Mouse (Mus musculus) c-Kit-positive CD71-negative TER-119-negative erythroid progenitor cells, embryonic 14.5 days (primary cell): Measurements from ENCODE around the gene Tnxb.

Experiments used
- DNase-seq: peaks from one replicate; pipeline ENCODE4 v3.0.0-alpha.2; 2013; ENCODE audit warnings: low read depth

Tnxb gene

GRCm38 (mm10) chr17:34659897-34660214 lies 10.5 kb upstream of the Tnxb start:
- DNase-seq, result no peak

- DNase-seq, result no peak
Observed at GRCm38 (mm10) chr17:34660259-34660820, 10.0 kb upstream of the Tnxb start.

GRCm38 (mm10) chr17:34661121-34661591 lies 9.2 kb upstream of the Tnxb start:
- no peak for DNase-seq

- no peak for DNase-seq
Observed at GRCm38 (mm10) chr17:34662468-34662867, 7.9 kb upstream of the Tnxb start.

- no peak for DNase-seq
Observed at GRCm38 (mm10) chr17:34662978-34663377, 7.4 kb upstream of the Tnxb start.

- no peak for DNase-seq
Observed at GRCm38 (mm10) chr17:34663558-34663957, 6.8 kb upstream of the Tnxb start.

GRCm38 (mm10) chr17:34664472-34664871 lies 5.9 kb upstream of the Tnxb start:
- no peak for DNase-seq

- DNase-seq, result no peak
Observed at GRCm38 (mm10) chr17:34671151-34672066, 1.1 kb downstream of the Tnxb start.

GRCm38 (mm10) chr17:34672246-34672792 lies 2.0 kb downstream of the Tnxb start:
- no peak for DNase-seq

GRCm38 (mm10) chr17:34673139-34673538 lies 2.8 kb downstream of the Tnxb start:
- DNase-seq, result no peak

- no peak for DNase-seq
Observed at GRCm38 (mm10) chr17:34674524-34675204, 4.3 kb downstream of the Tnxb start.

- no peak for DNase-seq
Observed at GRCm38 (mm10) chr17:34675205-34676092, 5.1 kb downstream of the Tnxb start.

- no peak for DNase-seq
Observed at GRCm38 (mm10) chr17:34676093-34676460, 5.7 kb downstream of the Tnxb start.

GRCm38 (mm10) chr17:34676671-34677070 lies 6.3 kb downstream of the Tnxb start:
- DNase-seq, result no peak

- no peak for DNase-seq
Observed at GRCm38 (mm10) chr17:34680191-34680590, 9.9 kb downstream of the Tnxb start.

GRCm38 (mm10) chr17:34680621-34681020 lies 10.3 kb downstream of the Tnxb start:
- DNase-seq, result no peak

GRCm38 (mm10) chr17:34681132-34681571 lies 10.8 kb downstream of the Tnxb start:
- peak; percentile 39 for DNase-seq

GRCm38 (mm10) chr17:34681881-34682536 lies 11.7 kb downstream of the Tnxb start:
- DNase-seq, result no peak

GRCm38 (mm10) chr17:34683179-34683578 lies 12.8 kb downstream of the Tnxb start:
- no peak for DNase-seq

GRCm38 (mm10) chr17:34683686-34684220 lies 13.4 kb downstream of the Tnxb start:
- DNase-seq, result no peak
